Mouse (Mus musculus): ENCODE data around the gene 1810010D01Rik. TPM values are rescaled to one million over a fixed set of nuclear protein-coding genes. Genes with fewer than 3 reads are reported as not detected.

Gene 1810010D01Rik
- polyA plus RNA-seq, 1 experiment: not detected

- Histone ChIP-seq H3K4me3 (ENCODE audit: insufficient read depth, poor library complexity, severe bottlenecking) (no peak overlapping the region), H3ac (ENCODE audit: control insufficient read depth, insufficient read length, low read depth) (no peak overlapping the region), H3K79me3 (ENCODE audit: low read depth) (no peaks in the 10 kb centered on the region), H3K79me2 (ENCODE audit: control insufficient read depth, insufficient read depth) (no peaks in the 10 kb centered on the region), H3K36me3 (ENCODE audit: control insufficient read depth, insufficient read depth) (no peaks in the 10 kb centered on the region), H3K27me3 (ENCODE audit: control insufficient read depth, insufficient read depth, insufficient read length) (no peaks in the 10 kb centered on the region)
- TF ChIP-seq CEBPB (IDR thresholded peaks at IDR 0.05; ENCODE audit: low read depth) (no peak), USF1 (IDR thresholded peaks at IDR 0.05; ENCODE audit: low read depth) (no peak), MAX (IDR thresholded peaks at IDR 0.05) (no peak), CTCF (IDR thresholded peaks at IDR 0.05; ENCODE audit: control insufficient read depth, insufficient read depth, insufficient read length) (no peak), MYOG (IDR thresholded peaks at IDR 0.05; ENCODE audit: control insufficient read depth, extremely low read depth, insufficient read length) (no peak), FOSL1 (IDR thresholded peaks at IDR 0.05; ENCODE audit: insufficient read depth, low read length, poor library complexity, severe bottlenecking) (no peak), MYOD1 (IDR thresholded peaks at IDR 0.05; ENCODE audit: control insufficient read depth, insufficient read length, low read depth) (no peak)
Observed at GRCm38 (mm10) chr7:145197711-145198110, 10.2 kb downstream of the 1810010D01Rik start.

GRCm38 (mm10) chr7:145197042-145197441 lies 10.9 kb downstream of the 1810010D01Rik start:
- Histone ChIP-seq H3K79me3 (ENCODE audit: low read depth) (no peaks in the 10 kb centered on the region), H3ac (ENCODE audit: control insufficient read depth, insufficient read length, low read depth) (no peak overlapping the region), H3K36me3 (ENCODE audit: control insufficient read depth, insufficient read depth) (no peaks in the 10 kb centered on the region), H3K27me3 (ENCODE audit: control insufficient read depth, insufficient read depth, insufficient read length) (no peaks in the 10 kb centered on the region), H3K4me3 (ENCODE audit: insufficient read depth, poor library complexity, severe bottlenecking) (no peak overlapping the region), H3K79me2 (ENCODE audit: control insufficient read depth, insufficient read depth) (no peaks in the 10 kb centered on the region)
- TF ChIP-seq CEBPB (IDR thresholded peaks at IDR 0.05; ENCODE audit: low read depth) (no peak), FOSL1 (IDR thresholded peaks at IDR 0.05; ENCODE audit: insufficient read depth, low read length, poor library complexity, severe bottlenecking) (no peak), MAX (IDR thresholded peaks at IDR 0.05) (peak; percentile 26)

GRCm38 (mm10) chr7:145196340-145196739 lies 11.6 kb downstream of the 1810010D01Rik start:
- TF ChIP-seq CEBPB (IDR thresholded peaks at IDR 0.05; ENCODE audit: low read depth) (no peak), MAX (IDR thresholded peaks at IDR 0.05) (no peak), FOSL1 (IDR thresholded peaks at IDR 0.05; ENCODE audit: insufficient read depth, low read length, poor library complexity, severe bottlenecking) (no peak), MYOG (IDR thresholded peaks at IDR 0.05; ENCODE audit: control insufficient read depth, extremely low read depth, insufficient read length) (no peak), USF1 (IDR thresholded peaks at IDR 0.05; ENCODE audit: low read depth) (no peak), CTCF (IDR thresholded peaks at IDR 0.05; ENCODE audit: control insufficient read depth, insufficient read depth, insufficient read length) (no peak), MYOD1 (IDR thresholded peaks at IDR 0.05; ENCODE audit: control insufficient read depth, insufficient read length, low read depth) (no peak)
- Histone ChIP-seq H3K27me3 (ENCODE audit: control insufficient read depth, insufficient read depth, insufficient read length) (no peaks in the 10 kb centered on the region), H3ac (ENCODE audit: control insufficient read depth, insufficient read length, low read depth) (no peak overlapping the region)

GRCm38 (mm10) chr7:145195186-145195927 lies 12.6 kb downstream of the 1810010D01Rik start:
- Histone ChIP-seq H3K79me2 (ENCODE audit: control insufficient read depth, insufficient read depth) (no peaks in the 10 kb centered on the region), H3K79me3 (ENCODE audit: low read depth) (no peaks in the 10 kb centered on the region), H3K36me3 (ENCODE audit: control insufficient read depth, insufficient read depth) (no peaks in the 10 kb centered on the region), H3K4me3 (ENCODE audit: insufficient read depth, poor library complexity, severe bottlenecking) (no peak overlapping the region), H3ac (ENCODE audit: control insufficient read depth, insufficient read length, low read depth) (no peak overlapping the region), H3K27me3 (ENCODE audit: control insufficient read depth, insufficient read depth, insufficient read length) (no peaks in the 10 kb centered on the region)
- TF ChIP-seq MYOD1 (IDR thresholded peaks at IDR 0.05; ENCODE audit: control insufficient read depth, insufficient read length, low read depth): peak; percentile 23
- no peak for TF ChIP-seq MAX (IDR thresholded peaks at IDR 0.05)
- TF ChIP-seq USF1 (IDR thresholded peaks at IDR 0.05; ENCODE audit: low read depth): peak; percentile 6

More at GRCm38 (mm10) chr7:145196340-145196739, 11.6 kb downstream of the 1810010D01Rik start:
- Histone ChIP-seq H3K79me3 (ENCODE audit: low read depth) (no peaks in the 10 kb centered on the region), H3K36me3 (ENCODE audit: control insufficient read depth, insufficient read depth) (no peaks in the 10 kb centered on the region), H3K79me2 (ENCODE audit: control insufficient read depth, insufficient read depth) (no peaks in the 10 kb centered on the region), H3K4me3 (ENCODE audit: insufficient read depth, poor library complexity, severe bottlenecking) (no peak overlapping the region)

GRCm38 (mm10) chr7:145194455-145195161 lies 13.3 kb downstream of the 1810010D01Rik start:
- no peak for TF ChIP-seq MAX (IDR thresholded peaks at IDR 0.05)
- no peak for TF ChIP-seq CTCF (IDR thresholded peaks at IDR 0.05; ENCODE audit: control insufficient read depth, insufficient read depth, insufficient read length)
- TF ChIP-seq MYOG (IDR thresholded peaks at IDR 0.05; ENCODE audit: control insufficient read depth, extremely low read depth, insufficient read length): no peak
- TF ChIP-seq CEBPB (IDR thresholded peaks at IDR 0.05; ENCODE audit: low read depth): no peak
- TF ChIP-seq MYOD1 (IDR thresholded peaks at IDR 0.05; ENCODE audit: control insufficient read depth, insufficient read length, low read depth): no peak
- TF ChIP-seq USF1 (IDR thresholded peaks at IDR 0.05; ENCODE audit: low read depth): no peak
- no peak for TF ChIP-seq FOSL1 (IDR thresholded peaks at IDR 0.05; ENCODE audit: insufficient read depth, low read length, poor library complexity, severe bottlenecking)

More at GRCm38 (mm10) chr7:145194455-145195161, 13.3 kb downstream of the 1810010D01Rik start:
- H3K79me2 ChIP-seq (ENCODE audit: control insufficient read depth, insufficient read depth): no peaks in the 10 kb centered on the region
- H3K27me3 ChIP-seq (ENCODE audit: control insufficient read depth, insufficient read depth, insufficient read length): no peaks in the 10 kb centered on the region
- H3K4me3 ChIP-seq (ENCODE audit: insufficient read depth, poor library complexity, severe bottlenecking): no peak overlapping the region
- H3K36me3 ChIP-seq (ENCODE audit: control insufficient read depth, insufficient read depth): no peaks in the 10 kb centered on the region
- no peaks in the 10 kb centered on the region for H3K79me3 ChIP-seq (ENCODE audit: low read depth)
- H3ac ChIP-seq (ENCODE audit: control insufficient read depth, insufficient read length, low read depth): no peak overlapping the region

Data from C2C12 (cell line).